13 mouse cellular contexts compared by ENCODE assay signal in the genomic region with DNA sequence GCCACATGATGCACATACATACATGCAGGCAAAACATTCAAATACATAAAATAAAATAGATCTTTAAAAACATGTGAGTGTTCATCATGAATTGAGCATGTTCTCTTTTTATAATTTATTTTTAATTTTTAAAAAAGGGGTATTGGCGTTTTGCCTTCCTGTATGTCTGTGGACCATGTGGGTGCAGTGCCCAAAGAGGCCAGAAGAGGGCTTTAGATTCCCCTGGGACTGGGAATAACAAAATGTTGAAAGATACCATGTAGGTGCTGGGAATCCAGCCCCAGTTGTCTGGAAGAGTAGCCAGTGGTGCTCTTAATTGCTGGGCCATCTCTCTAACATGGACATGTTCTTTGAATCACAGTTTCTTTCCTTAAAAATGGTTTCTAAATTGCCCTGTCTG.
DNase-seq lines count a peak whose midpoint lies in the region; ATAC-seq and TF ChIP-seq lines count a peak whose summit lies in the region.
"Had no signal": no experiment of that assay in that cellular context is flagged by ENCODE, and none has a peak within 500 bp of the region (broad histone marks: within the 10 kb centered on the region; RNA-seq: fewer than 3 reads in every experiment).

No protein-coding gene starts in this region.

- POLR2A ChIA-PET in Patski (lab: Charles Lee) = no interaction called here

- no peak overlapping the region for H3K4me3 ChIP-seq in kidney, adult 2 months (ENCODE audit: insufficient read depth, low read depth, low read length)
- H3K4me3 ChIP-seq in cerebellum, adult 2 months (replicated peaks; ENCODE audit: insufficient read depth, low read depth, low read length) = no peak overlapping the region
- H3K4me3 ChIP-seq: heart, embryonic 12.5 days; hindbrain, embryonic 15.5 days; liver, embryonic 15.5 days; midbrain, embryonic 10.5 days had no signal

- no peaks in the 10 kb centered on the region for H3K4me1 ChIP-seq in kidney, adult 2 months (ENCODE audit: control insufficient read depth, insufficient read depth, low read length)
- H3K4me1 ChIP-seq in cerebellum, adult 2 months (ENCODE audit: control insufficient read depth, insufficient read depth, low read length) = no peaks in the 10 kb centered on the region
- H3K4me1 ChIP-seq: hindbrain, embryonic 15.5 days; liver, embryonic 15.5 days; midbrain, embryonic 10.5 days had no signal

- 98% methylated on average over 1 of the region's 1 CpGs for WGBS in kidney, adult 2 months
- 95% methylated on average over 1 of the region's 1 CpGs for WGBS in cerebellum, adult 2 months

- in situ Hi-C loops in Patski (cut with MboI; ENCODE audit: low pct_unique_long_range_greater_than_20kb) = no loop called here

- no peak for DNase-seq in kidney, adult 2 months
- no peak for DNase-seq in kidney, adult 9 months
- DNase-seq in retina, embryonic 14.5 days (ENCODE audit: low spot score) = peak; percentile 24
- no peak for DNase-seq in retina, postnatal 1 day
- DNase-seq in Patski (ENCODE audit: low read depth, low spot score) = no peak
- peak; percentile 29 for DNase-seq in splenic B cell, adult 2 months (ENCODE audit: low read depth, low spot score)
- DNase-seq in cerebellum, adult 2 months = no peak
- DNase-seq: adrenal gland, adult 8-10 months; cerebellum, adult 11 months had no signal

- CTCF ChIA-PET in Patski (lab: Charles Lee) = interaction anchor here (1.3 to 1.6 kb wide), 2 partner anchors 10 to 125 kb away, joined by 3 to 4 read pairs; no protein-coding TSS in a partner anchor

- ATAC-seq in Patski = no peak

- TF ChIP-seq POLR2A in kidney, adult 2 months (IDR thresholded peaks at IDR 0.05; ENCODE audit: low read depth, low read length) = no peak
- TF ChIP-seq POLR2A in cerebellum, adult 2 months (IDR thresholded peaks at IDR 0.05; ENCODE audit: borderline replicate concordance, insufficient read depth, low read length) = no peak

- TF ChIP-seq CTCF in kidney, adult 2 months (conservative IDR thresholded peaks at IDR 0.05; ENCODE audit: insufficient read depth, insufficient read length, low read depth, low read length) = peak; percentile 36; the same call in 1 of the 2 replicates
- TF ChIP-seq CTCF in Patski (IDR thresholded peaks at IDR 0.05) = peak; percentile 63
- TF ChIP-seq CTCF in cerebellum, adult 2 months (IDR thresholded peaks at IDR 0.05; ENCODE audit: borderline replicate concordance, insufficient read depth, low read depth, low read length) = no peak

- H3K27ac ChIP-seq in kidney, adult 2 months (ENCODE audit: insufficient read depth, low read depth, low read length) = no peak overlapping the region
- no peak overlapping the region for H3K27ac ChIP-seq in cerebellum, adult 2 months (ENCODE audit: insufficient read depth, low read length)
- H3K27ac ChIP-seq: hindbrain, embryonic 15.5 days; liver, embryonic 15.5 days; midbrain, embryonic 10.5 days had no signal

- no peaks in the 10 kb centered on the region for H3K36me3 ChIP-seq in kidney, adult 2 months (ENCODE audit: control insufficient read depth, insufficient read depth, low read length)
- H3K36me3 ChIP-seq in splenic B cell, adult 2 months (ENCODE audit: control insufficient read depth, insufficient read depth, low read length, poor library complexity, severe bottlenecking) = no peaks in the 10 kb centered on the region
- H3K36me3 ChIP-seq: liver, embryonic 15.5 days had no signal

- H3K27me3 ChIP-seq in kidney, adult 2 months (replicated peaks; ENCODE audit: control insufficient read depth, insufficient read depth, low read length) = no peaks in the 10 kb centered on the region
- H3K27me3 ChIP-seq in Patski = no peaks in the 10 kb centered on the region
- H3K27me3 ChIP-seq in splenic B cell, adult 2 months (ENCODE audit: control insufficient read depth, insufficient read depth, low read length, poor library complexity, severe bottlenecking) = no peaks in the 10 kb centered on the region
- no peaks in the 10 kb centered on the region for H3K27me3 ChIP-seq in cerebellum, adult 2 months (ENCODE audit: control insufficient read depth, insufficient read depth, low read length)
- H3K27me3 ChIP-seq: heart, embryonic 12.5 days; hindbrain, embryonic 15.5 days; liver, embryonic 15.5 days had no signal

Comparison
In these comparisons a context has a peak if more than half of its experiments do, and no peak if none do; other contexts are left out.
1. DNase-seq: peak in retina, embryonic 14.5 days (single experiment) and splenic B cell, adult 2 months (single experiment); none in kidney, adult 2 months (single experiment), kidney, adult 9 months (single experiment), retina, postnatal 1 day (single experiment), Patski (single experiment) and cerebellum, adult 2 months (0 of 2).